ENCODE assay signal across 9 mouse cellular contexts in the genomic region with DNA sequence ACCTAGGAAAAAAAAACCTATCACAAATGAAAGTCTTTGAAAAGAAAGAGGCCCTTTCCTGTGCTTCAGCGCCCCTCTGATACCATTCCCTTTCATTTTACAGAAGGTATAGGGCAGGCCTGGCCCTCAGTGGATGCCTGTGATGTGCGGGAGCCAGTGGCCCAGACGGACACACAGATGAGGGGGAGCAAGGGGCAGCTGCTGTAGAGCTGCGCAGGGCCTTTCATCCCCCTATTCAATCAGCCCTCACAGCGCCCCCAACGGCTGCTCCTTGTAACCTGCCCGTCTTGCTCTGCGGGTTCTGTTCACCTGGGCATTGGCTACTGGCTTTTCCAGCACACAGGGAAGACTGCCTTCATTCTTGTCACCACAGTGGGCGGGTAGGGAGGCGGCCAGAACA.
DNase-seq lines count a peak whose midpoint lies in the region; ATAC-seq lines count a peak whose summit lies in the region.
"Had no signal": no experiment of that assay in that cellular context is flagged by ENCODE, and none has a peak within 500 bp of the region (broad histone marks: within the 10 kb centered on the region; RNA-seq: fewer than 3 reads in every experiment).

No protein-coding gene starts in this region.

- no peaks in the 10 kb centered on the region; the same call in 1 of the 2 replicates for H3K4me1 ChIP-seq in embryonic facial prominence, embryonic 11.5 days (ENCODE audit: control insufficient read depth, insufficient read depth, low read length)
- H3K4me1 ChIP-seq in midbrain, embryonic 11.5 days (ENCODE audit: control insufficient read depth, insufficient read depth, low read length), result peaks cover 8% of the 10 kb centered on the region
- H3K4me1 ChIP-seq: lung, embryonic 15.5 days had no signal

- 23% methylated on average over 10 of the region's 10 CpGs for WGBS in embryonic facial prominence, embryonic 11.5 days
- WGBS in midbrain, embryonic 11.5 days, result 27% methylated on average over 10 of the region's 10 CpGs

- H3K9ac ChIP-seq in embryonic facial prominence, embryonic 11.5 days (replicated peaks; ENCODE audit: low read length), result peak overlapping the region; percentile 18; the same call in 1 of the 2 replicates
- H3K9ac ChIP-seq in midbrain, embryonic 11.5 days (ENCODE audit: low read length), result peak overlapping the region; percentile 16; the same call in 1 of the 2 replicates
- H3K9ac ChIP-seq: lung, embryonic 15.5 days had no signal

- no peaks in the 10 kb centered on the region for H3K27me3 ChIP-seq in embryonic facial prominence, embryonic 11.5 days (ENCODE audit: control insufficient read depth, insufficient read depth, low read length)
- no peaks in the 10 kb centered on the region for H3K27me3 ChIP-seq in midbrain, embryonic 11.5 days (ENCODE audit: control insufficient read depth, insufficient read depth, low read length)
- H3K27me3 ChIP-seq: lung, embryonic 15.5 days had no signal

- H3K36me3 ChIP-seq in embryonic facial prominence, embryonic 11.5 days (replicated peaks; ENCODE audit: control insufficient read depth, insufficient read depth, low read depth, low read length), result no peaks in the 10 kb centered on the region
- H3K36me3 ChIP-seq in midbrain, embryonic 11.5 days (ENCODE audit: control insufficient read depth, insufficient read depth, low read length), result no peaks in the 10 kb centered on the region
- H3K36me3 ChIP-seq: lung, embryonic 15.5 days had no signal

- H3K27ac ChIP-seq in embryonic facial prominence, embryonic 11.5 days (replicated peaks; ENCODE audit: low read depth, low read length), result no peak overlapping the region
- no peak overlapping the region for H3K27ac ChIP-seq in midbrain, embryonic 11.5 days (ENCODE audit: low read depth, low read length)
- H3K27ac ChIP-seq: lung, embryonic 15.5 days had no signal

- H3K9me3 ChIP-seq in embryonic facial prominence, embryonic 11.5 days (replicated peaks; ENCODE audit: control insufficient read depth, low read length), result no peaks in the 10 kb centered on the region
- no peaks in the 10 kb centered on the region for H3K9me3 ChIP-seq in midbrain, embryonic 11.5 days (ENCODE audit: control insufficient read depth, low read length)
- H3K9me3 ChIP-seq: lung, embryonic 15.5 days had no signal

- DNase-seq in kidney, postnatal 4 days, result peak; percentile 63 to 64
- DNase-seq in kidney, adult 8-10 months, result no peak
- peak; percentile 61 for DNase-seq in R1 (ENCODE audit: low read depth, low spot score)
- DNase-seq in embryonic facial prominence, embryonic 11.5 days (ENCODE audit: low spot score), result peak; percentile 64
- DNase-seq in midbrain, embryonic 11.5 days (ENCODE audit: low spot score, missing footprints), result no peak
- no peak for DNase-seq in adrenal gland, postnatal 36 days
- DNase-seq in adrenal gland, adult (ENCODE audit: inconsistent age in 2 of 2, low spot score in 1 of 2), result no peak
- DNase-seq in frontal cortex, postnatal 14 days (ENCODE audit: low spot score in 2 of 2), result no peak

- no peak for ATAC-seq in embryonic facial prominence, embryonic 11.5 days (replicated peaks; ENCODE audit: insufficient number of reproducible peaks, low FRiP score, low TSS enrichment, low read depth)
- ATAC-seq in midbrain, embryonic 11.5 days (ENCODE audit: low FRiP score), result peak; percentile 67

- H3K4me3 ChIP-seq in embryonic facial prominence, embryonic 11.5 days (ENCODE audit: low read depth, low read length), result no peak overlapping the region
- no peak overlapping the region for H3K4me3 ChIP-seq in midbrain, embryonic 11.5 days (ENCODE audit: low read depth, low read length)
- H3K4me3 ChIP-seq: lung, embryonic 15.5 days had no signal

- no peak overlapping the region for H3K4me2 ChIP-seq in embryonic facial prominence, embryonic 11.5 days (ENCODE audit: low read depth, low read length)
- no peak overlapping the region for H3K4me2 ChIP-seq in midbrain, embryonic 11.5 days
- H3K4me2 ChIP-seq: lung, embryonic 15.5 days had no signal

Comparison
In these comparisons a context has a peak if more than half of its experiments do, and no peak if none do; other contexts are left out.
1. DNase-seq: peak in kidney, postnatal 4 days (2 of 2), R1 (single experiment) and embryonic facial prominence, embryonic 11.5 days (single experiment); none in kidney, adult 8-10 months (0 of 2), midbrain, embryonic 11.5 days (single experiment), adrenal gland, postnatal 36 days (0 of 2), adrenal gland, adult (0 of 2) and frontal cortex, postnatal 14 days (0 of 2).